Mouse (Mus musculus) hindbrain, embryonic 13.5 days (tissue): ENCODE measurements around the gene Prrg2. TPM values are rescaled to one million over a fixed set of nuclear protein-coding genes. Genes with fewer than 3 reads are reported as not detected.

Experiments used
- ATAC-seq: fragments of 200-750 bp; cut with Nextera tagmentation; 2 replicates; pipeline ENCODE4 v1.8.0; 2017; ENCODE audit warnings: moderate TSS enrichment; ENCODE audit not compliant: low FRiP score
- H3K27ac ChIP-seq: fragments of 300-500 bp; sonication (generic); 2 replicates; pipeline ENCODE4 v1.5.1; 2015; ENCODE audit warnings: inconsistent platforms, mild to moderate bottlenecking, moderate library complexity
- H3K27me3 ChIP-seq: fragments of 300-500 bp; sonication (generic); 2 replicates; pipeline ENCODE4 v1.6.1; 2015; ENCODE audit warnings: mild to moderate bottlenecking, inconsistent platforms
- H3K36me3 ChIP-seq: fragments of 300-500 bp; sonication (generic); 2 replicates; pipeline ENCODE4 v1.6.1; 2015; ENCODE audit warnings: mild to moderate bottlenecking, inconsistent platforms
- H3K4me1 ChIP-seq: fragments of 300-500 bp; sonication (generic); replicated peaks from 2 replicates; pipeline ENCODE4 v1.6.1; 2015; ENCODE audit warnings: inconsistent platforms
- H3K4me2 ChIP-seq: fragments of 300-500 bp; sonication (generic); 2 replicates; pipeline ENCODE4 v1.6.1; 2015; ENCODE audit warnings: inconsistent platforms, mild to moderate bottlenecking, moderate library complexity
- H3K4me3 ChIP-seq: fragments of 300-500 bp; sonication (generic); 2 replicates; pipeline ENCODE4 v1.5.1; 2015; ENCODE audit warnings: mild to moderate bottlenecking, inconsistent platforms
- H3K9ac ChIP-seq: fragments of 300-500 bp; sonication (generic); 2 replicates; pipeline ENCODE4 v1.6.1; 2015; ENCODE audit warnings: mild to moderate bottlenecking, inconsistent platforms
- H3K9me3 ChIP-seq: fragments of 300-500 bp; sonication (generic); 2 replicates; pipeline ENCODE4 v1.6.1; 2016; ENCODE audit warnings: inconsistent platforms
- WGBS: fragments of 180-500 bp; shearing (Covaris S2); methylation state at CpG from one replicate; pipeline ENCODE4 v1.1.7; 2015; 5-methylcytosine and 5-hydroxymethylcytosine counted together
- polyA plus RNA-seq: library from polyadenylated mRNA; unstranded; fragments of >200 nt; fragmentation: Nextera tagmentation; extraction: Ambion mirVana; gene quantifications from 2 replicates; pipeline ENCODE4 v1.2.1, GENCODE M21; 2015

Gene Prrg2
- polyA plus RNA-seq, 1 experiment from 2014 or later: 14.8 TPM

GRCm38 (mm10) chr7:45072230-45072629 is 9.8 kb upstream of the Prrg2 start:
- H3K9ac ChIP-seq: no peak overlapping the region
- no peaks in the 10 kb centered on the region for H3K9me3 ChIP-seq
- ATAC-seq: no peak
- WGBS: 81% methylated on average over 2 of the region's 2 CpGs
- no peak overlapping the region for H3K27ac ChIP-seq
- H3K36me3 ChIP-seq: peaks cover 37% of the 10 kb centered on the region
- H3K4me2 ChIP-seq: no peak overlapping the region
- no peaks in the 10 kb centered on the region for H3K4me1 ChIP-seq
- H3K4me3 ChIP-seq: no peak overlapping the region
- H3K27me3 ChIP-seq: no peaks in the 10 kb centered on the region

DNA sequence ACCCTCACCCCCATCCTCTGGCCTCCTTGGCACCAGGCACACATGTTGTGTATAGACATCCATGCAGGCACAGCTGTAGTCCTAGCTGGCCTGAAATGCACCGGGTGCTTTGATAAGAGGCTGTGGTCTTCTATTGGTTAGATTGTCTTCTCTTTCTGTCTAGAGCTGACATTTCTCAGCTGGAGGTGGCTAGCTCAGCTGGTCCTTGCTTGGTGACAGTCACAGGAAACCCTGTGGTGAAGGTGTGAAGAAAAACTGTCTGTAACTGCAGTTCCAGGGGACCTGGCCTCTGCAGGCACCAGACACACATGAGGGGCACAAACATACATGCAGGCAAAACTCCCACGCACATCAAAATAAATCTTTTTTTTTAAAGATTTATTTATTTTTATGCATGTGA is 7.2 kb upstream of the Prrg2 start:
- Histone ChIP-seq H3K9me3 (no peaks in the 10 kb centered on the region), H3K27me3 (no peaks in the 10 kb centered on the region)

GRCm38 (mm10) chr7:45068000-45068318 is 5.5 kb upstream of the Prrg2 start:
- no peaks in the 10 kb centered on the region for H3K9me3 ChIP-seq
- WGBS: 36% methylated on average over 5 of the region's 5 CpGs
- no peak overlapping the region for H3K27ac ChIP-seq
- no peak overlapping the region for H3K9ac ChIP-seq
- peaks cover 17% of the 10 kb centered on the region for H3K4me1 ChIP-seq
- H3K4me3 ChIP-seq: no peak overlapping the region
- no peak overlapping the region for H3K4me2 ChIP-seq
- H3K36me3 ChIP-seq: no peaks in the 10 kb centered on the region
- no peaks in the 10 kb centered on the region for H3K27me3 ChIP-seq
- no peak for ATAC-seq

More for the DNA sequence above, 7.2 kb upstream of the Prrg2 start:
- Histone ChIP-seq H3K36me3 (peaks cover 13% of the 10 kb centered on the region), H3K27ac (no peak overlapping the region), H3K4me1 (0 out of 2 replicates have a peak, but pooled peaks cover 1% of the 10 kb centered on the region), H3K4me2 (no peak overlapping the region), H3K4me3 (no peak overlapping the region), H3K9ac (no peak overlapping the region)
- 98% methylated on average over 2 of the region's 2 CpGs for WGBS
- no peak for ATAC-seq

- no peak for ATAC-seq
- H3K4me3 ChIP-seq: no peak overlapping the region
- H3K4me2 ChIP-seq: no peak overlapping the region
- H3K27me3 ChIP-seq: no peaks in the 10 kb centered on the region
- H3K4me1 ChIP-seq: peaks cover 18% of the 10 kb centered on the region
- H3K9ac ChIP-seq: no peak overlapping the region
- H3K36me3 ChIP-seq: no peaks in the 10 kb centered on the region
- H3K9me3 ChIP-seq: no peaks in the 10 kb centered on the region
- no peak overlapping the region for H3K27ac ChIP-seq
- 81% methylated on average over 4 of the region's 4 CpGs for WGBS
Observed at GRCm38 (mm10) chr7:45067190-45067999, 4.9 kb upstream of the Prrg2 start.

GRCm38 (mm10) chr7:45061532-45062075 is 873 bp downstream of the Prrg2 start:
- Histone ChIP-seq H3K9me3 (no peaks in the 10 kb centered on the region), H3K9ac (peak overlapping the region; percentile 55), H3K27me3 (no peaks in the 10 kb centered on the region), H3K4me3 (peak overlapping the region; percentile 50), H3K27ac (peak overlapping the region; percentile 14; the same call in 1 of the 2 replicates), H3K36me3 (no peaks in the 10 kb centered on the region), H3K4me2 (peak overlapping the region; percentile 47), H3K4me1 (peaks cover 48% of the 10 kb centered on the region)
- ATAC-seq: no peak
- 15% methylated on average over 11 of the region's 11 CpGs for WGBS

GRCm38 (mm10) chr7:45060632-45061122 is 1.8 kb downstream of the Prrg2 start:
- Histone ChIP-seq H3K4me2 (no peak overlapping the region), H3K4me3 (no peak overlapping the region), H3K9me3 (no peaks in the 10 kb centered on the region), H3K36me3 (no peaks in the 10 kb centered on the region), H3K27me3 (no peaks in the 10 kb centered on the region), H3K27ac (no peak overlapping the region), H3K4me1 (peaks cover 48% of the 10 kb centered on the region), H3K9ac (no peak overlapping the region)
- WGBS: 87% methylated on average over 6 of the region's 6 CpGs
- ATAC-seq: no peak

GRCm38 (mm10) chr7:45058607-45059571 is 3.6 kb downstream of the Prrg2 start:
- Histone ChIP-seq H3K4me1 (peaks cover 42% of the 10 kb centered on the region), H3K4me2 (no peak overlapping the region), H3K36me3 (no peaks in the 10 kb centered on the region), H3K27me3 (no peaks in the 10 kb centered on the region), H3K4me3 (no peak overlapping the region), H3K27ac (peak overlapping the region; percentile 79), H3K9me3 (no peaks in the 10 kb centered on the region), H3K9ac (peak overlapping the region; percentile 6; the same call in 1 of the 2 replicates)
- peak; percentile 6; the same call in 1 of the 2 replicates for ATAC-seq
- WGBS: 80% methylated on average over 10 of the region's 10 CpGs

GRCm38 (mm10) chr7:45056972-45057348 is 5.5 kb downstream of the Prrg2 start:
- H3K27ac ChIP-seq: no peak overlapping the region
- no peaks in the 10 kb centered on the region for H3K9me3 ChIP-seq
- peaks cover 36% of the 10 kb centered on the region for H3K4me1 ChIP-seq
- H3K4me2 ChIP-seq: no peak overlapping the region
- no peak overlapping the region for H3K4me3 ChIP-seq
- no peak for ATAC-seq
- H3K36me3 ChIP-seq: no peaks in the 10 kb centered on the region
- H3K27me3 ChIP-seq: no peaks in the 10 kb centered on the region
- peak overlapping the region; percentile 43; the same call in 1 of the 2 replicates for H3K9ac ChIP-seq

- Histone ChIP-seq H3K9me3 (no peaks in the 10 kb centered on the region), H3K9ac (peak overlapping the region; percentile 43; the same call in 1 of the 2 replicates), H3K27ac (no peak overlapping the region), H3K4me2 (no peak overlapping the region), H3K36me3 (no peaks in the 10 kb centered on the region), H3K4me1 (peaks cover 37% of the 10 kb centered on the region), H3K27me3 (no peaks in the 10 kb centered on the region), H3K4me3 (no peak overlapping the region)
- ATAC-seq: no peak
- 67% methylated on average over 14 of the region's 14 CpGs for WGBS
Observed at GRCm38 (mm10) chr7:45056329-45056971, 6.0 kb downstream of the Prrg2 start.

GRCm38 (mm10) chr7:45053931-45054510 is 8.5 kb downstream of the Prrg2 start:
- Histone ChIP-seq H3K27me3 (no peaks in the 10 kb centered on the region), H3K9ac (peak overlapping the region; percentile 98), H3K9me3 (no peaks in the 10 kb centered on the region), H3K36me3 (peaks cover 13% of the 10 kb centered on the region), H3K4me1 (peaks cover 38% of the 10 kb centered on the region), H3K4me3 (peak overlapping the region; percentile 95), H3K4me2 (peak overlapping the region; percentile 99), H3K27ac (peak overlapping the region; percentile 100)
- peak; percentile 91 for ATAC-seq
- under 1% methylated on average over 33 of the region's 33 CpGs for WGBS

GRCm38 (mm10) chr7:45053117-45053930 is 9.2 kb downstream of the Prrg2 start:
- H3K9ac ChIP-seq: peak overlapping the region; percentile 98
- under 1% methylated on average over 36 of the region's 59 CpGs for WGBS
- no peaks in the 10 kb centered on the region for H3K27me3 ChIP-seq
- H3K4me2 ChIP-seq: peak overlapping the region; percentile 99
- no peaks in the 10 kb centered on the region for H3K9me3 ChIP-seq
- H3K27ac ChIP-seq: peak overlapping the region; percentile 100
- peaks cover 36% of the 10 kb centered on the region for H3K4me1 ChIP-seq
- peaks cover 20% of the 10 kb centered on the region for H3K36me3 ChIP-seq
- ATAC-seq: peak; percentile 49
- peak overlapping the region; percentile 95 for H3K4me3 ChIP-seq
